Mouse (Mus musculus): ENCODE results near the gene Arhgef38. TPM values are rescaled to one million over a fixed set of nuclear protein-coding genes. Genes with fewer than 3 reads are reported as not detected.

The Arhgef38 gene
- 32.4 TPM for polyA plus RNA-seq (2014; fragmentation: Illumina TruSeq; extraction: RNeasy Lipid Tissue Mini Kit (QIAGEN cat#74804); ENCODE audit: low replicate concordance)

DNA sequence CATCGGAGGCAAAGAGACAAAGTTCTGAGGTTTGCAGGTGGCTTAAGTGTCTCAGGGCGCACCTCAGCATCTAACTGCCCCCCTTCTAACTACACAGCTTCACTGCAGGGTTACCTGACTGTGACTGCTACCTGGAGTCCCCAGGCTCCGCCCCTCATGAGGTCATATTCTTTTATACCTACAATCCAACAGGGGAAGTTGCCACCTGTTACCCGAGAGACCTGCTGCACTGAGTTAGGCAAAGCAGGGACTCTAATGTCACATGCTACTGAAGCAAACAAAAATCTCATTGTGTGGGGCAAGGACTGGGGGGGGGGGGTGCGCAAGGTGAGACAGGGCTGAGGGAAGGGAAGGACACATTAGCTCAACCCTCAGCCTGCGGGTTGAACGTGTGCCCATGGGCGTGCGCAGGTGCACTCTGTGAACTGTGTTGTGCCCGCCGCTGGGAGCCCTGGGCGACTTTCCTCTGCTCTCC is at the start of gene Arhgef38:
TSS of gene Arhgef38 (minus strand) at position 129 of the 475 bp plus-strand sequence.

DNA sequence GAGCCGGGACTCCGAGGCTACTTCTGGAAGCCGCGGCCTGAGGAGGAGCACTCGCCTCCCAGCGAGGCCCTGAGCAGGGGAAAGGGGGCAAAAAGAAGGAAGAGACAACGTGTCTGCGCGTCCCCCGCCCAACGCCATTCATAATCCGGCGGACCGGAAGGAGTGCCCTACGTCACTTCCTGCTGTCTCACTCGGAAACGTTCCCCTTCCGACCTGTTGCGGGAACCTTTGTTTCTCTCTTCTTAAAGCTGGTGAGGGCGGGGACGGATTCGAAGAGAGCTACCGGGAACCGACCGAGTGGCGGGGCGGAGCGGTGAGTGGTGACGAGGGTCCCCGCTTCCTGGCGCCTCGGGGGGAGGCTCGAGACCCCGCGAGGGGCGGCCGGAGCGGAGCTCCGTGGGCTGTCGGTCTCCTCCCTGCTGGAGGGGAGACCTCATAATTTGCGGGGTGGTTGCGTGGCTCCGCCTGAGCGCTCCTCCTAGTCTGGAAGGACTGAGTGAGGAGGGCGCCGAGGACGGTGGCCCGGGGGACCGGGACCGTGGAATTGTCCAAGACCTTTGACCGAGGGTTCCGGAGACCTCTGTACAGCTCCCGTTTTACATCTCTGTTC is 143.0 kb downstream of the Arhgef38 start, which contains the start of the genes Ints12 and Gstcd:
TSS of gene Ints12 (plus strand) at position 177 of the 610 bp plus-strand sequence.
TSS of gene Gstcd (minus strand) at position 370 of the 610 bp plus-strand sequence.

Other genes starting within 250 kb of the Arhgef38 start
- 26.0 TPM for gene Ints12, start 143.1 kb downstream of the Arhgef38 start, polyA plus RNA-seq (2014; fragmentation: Illumina TruSeq; extraction: RNeasy Lipid Tissue Mini Kit (QIAGEN cat#74804); ENCODE audit: low replicate concordance)
- gene Gstcd, start 142.9 kb downstream of the Arhgef38 start, polyA plus RNA-seq (2014; fragmentation: Illumina TruSeq; extraction: RNeasy Lipid Tissue Mini Kit (QIAGEN cat#74804); ENCODE audit: low replicate concordance) = 11.7 TPM
- gene Ppa2, start 75.2 kb upstream of the Arhgef38 start, polyA plus RNA-seq (2014; fragmentation: Illumina TruSeq; extraction: RNeasy Lipid Tissue Mini Kit (QIAGEN cat#74804); ENCODE audit: low replicate concordance) = 140 TPM